Mouse (Mus musculus): Measurements from ENCODE around the gene Bend4.

GRCm38 (mm10) chr5:67473723-67474122 is 45.6 kb upstream of the Bend4 start:
- TF ChIP-seq POLR2A (IDR thresholded peaks at IDR 0.05; ENCODE audit: extremely low read depth, insufficient read depth, low read length) (no peak), CTCF (IDR thresholded peaks at IDR 0.05; ENCODE audit: low read depth, low read length) (no peak)
